Mouse (Mus musculus) hindbrain, postnatal 0 days (tissue): Measurements from ENCODE around the gene B4galt3. TPM values are rescaled to one million over a fixed set of nuclear protein-coding genes. Genes with fewer than 3 reads are reported as not detected.
A peak's percentile ranks its signal among the peaks of the same experiment; 100 is the strongest.

ENCODE experiments used
- ATAC-seq: fragments of 200-750 bp; cut with Nextera tagmentation; 2 replicates; pipeline ENCODE4 v1.8.0; 2017; ENCODE audit warnings: mild to moderate bottlenecking, moderate TSS enrichment, moderate library complexity
- DNase-seq: peaks from one replicate; pipeline ENCODE4 v3.0.0-alpha.2; 2015; ENCODE audit warnings: low spot score
- H3K27ac ChIP-seq: fragments of 300-500 bp; sonication (generic); 2 replicates; pipeline ENCODE4 v1.5.1; 2014; ENCODE audit warnings: mild to moderate bottlenecking
- H3K27me3 ChIP-seq: fragments of 300-500 bp; sonication (generic); 2 replicates; pipeline ENCODE4 v1.6.1; 2014; ENCODE audit warnings: low read length, mixed read lengths; ENCODE audit not compliant: insufficient read depth
- H3K36me3 ChIP-seq: fragments of 300-500 bp; sonication (generic); 2 replicates; pipeline ENCODE4 v1.6.1; 2014; ENCODE audit warnings: low read length, mixed read lengths; ENCODE audit not compliant: insufficient read depth
- H3K4me1 ChIP-seq: fragments of 300-500 bp; sonication (generic); 2 replicates; pipeline ENCODE4 v1.6.1; 2014; ENCODE audit warnings: antibody characterized with exemption, low read length, mixed read lengths; ENCODE audit not compliant: insufficient read depth
- H3K4me2 ChIP-seq: fragments of 300-500 bp; sonication (generic); 2 replicates; pipeline ENCODE4 v1.6.1; 2014; ENCODE audit warnings: low read depth, mild to moderate bottlenecking, low read length, moderate library complexity, mixed read lengths
- H3K4me3 ChIP-seq: fragments of 300-500 bp; sonication (generic); 2 replicates; pipeline ENCODE4 v1.5.1; 2014; ENCODE audit warnings: low read length
- H3K9ac ChIP-seq: fragments of 300-500 bp; sonication (generic); replicated peaks from 2 replicates; pipeline ENCODE4 v1.6.1; 2014; ENCODE audit warnings: mild to moderate bottlenecking, low read length, moderate library complexity, mixed read lengths
- H3K9me3 ChIP-seq: fragments of 300-500 bp; sonication (generic); 2 replicates; pipeline ENCODE4 v1.6.1; 2016; ENCODE audit warnings: low read length, mixed read lengths
- CTCF ChIP-seq: IDR thresholded peaks from 2 replicates; pipeline ENCODE4 v1.5.1; 2016; ENCODE audit warnings: antibody characterized with exemption, control low read depth, low read depth
- WGBS: fragments of 180-500 bp; shearing (Covaris S2); extraction: QIAGEN DNeasy Blood & Tissue Kit; methylation state at CpG from one replicate; pipeline ENCODE4 v1.1.7; 2014; 5-methylcytosine and 5-hydroxymethylcytosine counted together
- polyA plus RNA-seq: library from polyadenylated mRNA; unstranded; fragments of >200 nt; fragmentation: Nextera tagmentation; extraction: Ambion mirVana; gene quantifications from 2 replicates; pipeline ENCODE4 v1.2.1, GENCODE M21; 2015
- total RNA-seq: library from RNA; depleted of rRNA; stranded (reverse); fragments of >200 nt; gene quantifications from 2 replicates; pipeline ENCODE4 v1.2.3, GENCODE M21; 2014

The B4galt3 gene
- total and polyA plus RNA-seq, 2 experiments from 2014 or later = 80.5 to 91.9 TPM

DNA sequence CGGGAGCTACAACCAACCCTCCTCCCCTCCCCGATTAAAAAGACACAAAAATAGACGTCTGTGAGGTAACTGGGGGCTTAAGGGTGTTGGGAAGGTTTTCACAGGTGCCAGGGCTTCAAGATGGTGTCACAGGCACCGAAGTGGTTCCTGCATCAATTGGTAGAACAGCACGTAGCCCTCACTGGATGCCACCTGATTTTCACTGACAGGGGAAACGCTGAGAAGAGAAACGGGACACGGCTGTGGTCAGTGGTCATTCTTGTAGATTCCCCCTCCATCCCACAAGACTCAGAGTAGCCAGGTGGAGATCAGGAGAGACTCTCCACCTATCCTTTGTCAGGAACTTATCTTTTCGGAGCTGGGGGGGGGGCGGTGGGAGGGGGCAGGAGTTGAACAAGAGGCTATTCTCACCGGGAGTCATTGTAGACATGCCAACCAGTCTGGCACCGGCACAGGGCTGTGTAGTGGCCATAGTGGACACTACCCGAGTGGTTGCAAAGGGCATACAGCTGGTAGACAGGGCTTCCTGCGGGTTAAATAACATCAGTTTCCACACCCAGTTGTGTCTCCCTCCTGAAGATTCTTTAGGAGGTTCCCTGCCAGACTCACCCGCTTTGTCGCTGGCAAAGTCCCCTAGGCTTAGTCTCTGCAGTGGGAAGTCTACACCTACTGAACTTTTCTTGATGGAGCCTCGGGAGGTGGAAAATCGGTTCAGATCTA is 12.1 kb downstream of the B4galt3 start:
- Histone ChIP-seq H3K4me1 (peaks cover 12% of the 10 kb centered on the region), H3K9ac (no peak overlapping the region), H3K4me2 (peak overlapping the region; percentile 95; the same call in 1 of the 2 replicates), H3K4me3 (no peak overlapping the region), H3K27ac (0 out of 2 replicates have a peak overlapping the region, but pooled peaks have one; percentile 85), H3K9me3 (no peaks in the 10 kb centered on the region), H3K36me3 (peaks cover 31% of the 10 kb centered on the region), H3K27me3 (no peaks in the 10 kb centered on the region)
- WGBS = 76% methylated on average over 18 of the region's 18 CpGs
- TF ChIP-seq CTCF = no peak
- DNase-seq = no peak
- ATAC-seq = no peak

DNA sequence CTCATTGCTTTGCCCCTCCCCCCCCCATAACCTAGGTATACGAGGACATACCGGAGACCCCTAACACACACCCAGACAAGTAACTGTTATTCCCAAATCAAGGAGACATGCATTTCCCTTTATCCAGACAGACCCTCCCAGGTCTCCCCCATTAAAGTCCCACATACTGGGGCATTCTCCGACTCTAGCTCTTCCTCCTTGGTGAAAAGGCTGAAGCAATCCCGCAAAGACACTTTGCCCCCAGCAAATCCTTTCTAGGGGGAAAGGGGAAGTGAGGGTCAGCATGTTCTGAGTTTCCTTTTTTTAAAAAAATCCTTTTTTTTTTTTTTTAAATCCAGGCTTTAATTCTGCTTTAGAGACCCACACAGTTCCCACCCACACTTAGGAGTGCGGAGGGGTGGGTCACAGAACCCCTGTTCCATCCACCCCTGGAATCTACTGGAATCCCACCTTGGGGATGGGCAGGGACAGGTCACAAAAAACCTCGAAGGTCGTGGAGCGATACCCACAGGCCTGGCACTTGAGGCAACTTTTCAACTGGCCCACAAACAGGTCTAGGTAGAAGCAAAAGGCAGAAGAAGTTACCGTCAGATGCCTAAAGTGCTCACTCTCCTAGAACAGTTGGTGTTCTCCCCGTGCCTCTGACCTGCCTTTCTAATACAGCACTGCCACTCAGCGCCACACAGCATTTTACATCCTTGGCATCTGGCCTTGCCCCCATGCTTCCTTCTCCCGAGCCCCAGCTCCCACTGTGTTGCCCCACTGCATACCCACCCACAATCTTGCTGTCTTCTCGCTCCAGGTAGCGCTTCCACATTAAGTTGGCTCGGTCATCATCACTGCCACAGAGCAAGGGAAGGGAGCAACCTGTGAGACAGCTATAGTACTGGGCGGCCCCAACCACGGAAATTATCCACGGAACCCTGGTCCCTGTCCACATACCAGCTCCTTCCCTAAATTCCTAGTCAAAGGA is 13.3 kb downstream of the B4galt3 start:
- no peak overlapping the region for H3K9ac ChIP-seq
- no peak for ATAC-seq
- TF ChIP-seq CTCF = no peak
- 91% methylated on average over 18 of the region's 18 CpGs for WGBS
- no peaks in the 10 kb centered on the region for H3K27me3 ChIP-seq
- no peaks in the 10 kb centered on the region for H3K9me3 ChIP-seq
- no peak overlapping the region for H3K4me2 ChIP-seq
- H3K4me1 ChIP-seq = peaks cover 12% of the 10 kb centered on the region
- no peak overlapping the region for H3K4me3 ChIP-seq
- no peak overlapping the region for H3K27ac ChIP-seq
- H3K36me3 ChIP-seq = peaks cover 20% of the 10 kb centered on the region; the same call in 1 of the 2 replicates
- no peak for DNase-seq

DNA sequence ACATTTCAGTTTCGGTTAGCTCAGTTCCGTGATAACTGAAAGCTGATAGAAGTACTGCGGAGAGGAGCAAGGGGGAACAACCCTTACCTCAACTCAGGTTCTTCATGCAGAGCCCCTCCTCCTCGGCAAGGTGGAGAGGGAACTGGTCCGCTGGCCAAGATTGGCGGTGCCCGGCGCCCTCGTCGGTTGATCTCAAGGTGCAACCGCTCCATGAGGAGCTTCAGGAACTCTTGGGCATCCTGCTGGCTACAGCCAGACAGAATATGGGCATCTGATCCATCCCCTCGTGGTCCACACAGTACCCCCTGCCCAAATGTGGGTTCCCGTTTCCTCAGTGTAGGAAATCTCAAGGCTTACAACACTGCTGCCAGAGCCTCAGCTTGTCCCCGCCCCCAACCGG is 14.4 kb downstream of the B4galt3 start:
- H3K4me1 ChIP-seq = peaks cover 12% of the 10 kb centered on the region
- no peak overlapping the region for H3K27ac ChIP-seq
- 90% methylated on average over 15 of the region's 15 CpGs for WGBS
- no peak overlapping the region for H3K9ac ChIP-seq
- peaks cover 27% of the 10 kb centered on the region; the same call in 1 of the 2 replicates for H3K36me3 ChIP-seq
- no peak overlapping the region for H3K4me2 ChIP-seq
- H3K4me3 ChIP-seq = no peak overlapping the region
- TF ChIP-seq CTCF = no peak
- H3K9me3 ChIP-seq = no peaks in the 10 kb centered on the region
- no peak for DNase-seq
- no peaks in the 10 kb centered on the region for H3K27me3 ChIP-seq
- ATAC-seq = no peak

DNA sequence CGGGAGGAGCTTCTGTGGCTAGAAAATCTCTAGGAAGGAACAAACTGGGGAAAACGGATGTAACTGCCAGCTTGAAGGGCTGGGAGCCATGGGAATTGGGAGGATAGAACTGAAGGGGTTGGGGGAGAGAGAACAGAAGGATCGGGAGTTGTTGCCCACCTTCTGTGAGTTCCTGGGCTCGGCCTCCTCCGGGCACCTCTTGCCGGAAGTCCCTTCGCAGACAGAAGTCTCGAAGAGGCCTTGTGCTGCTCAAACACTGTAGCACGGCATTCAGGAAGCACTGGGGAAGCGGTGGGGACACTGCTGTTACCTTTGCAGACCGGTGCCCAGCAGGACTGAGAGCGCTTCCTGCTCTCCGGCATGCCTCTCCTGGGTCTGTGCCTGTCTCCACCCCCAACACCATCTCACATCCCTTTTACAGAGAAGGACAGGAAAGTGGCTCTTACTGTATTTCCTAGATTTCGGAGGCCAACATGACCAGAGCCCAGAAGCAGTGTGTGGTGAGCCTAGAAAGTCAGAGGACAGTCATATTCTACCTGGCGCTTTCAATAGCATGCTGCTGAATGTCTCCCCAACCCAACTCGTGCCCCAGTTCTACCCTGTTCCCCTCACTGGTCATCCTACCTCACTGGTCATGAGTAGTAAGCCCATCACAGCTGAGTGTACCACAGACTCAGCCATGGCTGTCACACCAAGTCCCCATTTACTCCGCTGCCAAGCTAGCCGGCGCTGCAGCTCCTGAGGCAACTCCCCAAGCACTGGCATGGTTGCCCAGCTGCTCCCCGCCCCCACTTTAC is 15.2 kb downstream of the B4galt3 start:
- DNase-seq (no peak), ATAC-seq (no peak)
- Histone ChIP-seq H3K36me3 (peaks cover 32% of the 10 kb centered on the region; the same call in 1 of the 2 replicates), H3K4me3 (no peak overlapping the region), H3K27me3 (no peaks in the 10 kb centered on the region), H3K9me3 (no peaks in the 10 kb centered on the region), H3K9ac (no peak overlapping the region), H3K4me1 (peaks cover 8% of the 10 kb centered on the region), H3K4me2 (0 out of 2 replicates have a peak overlapping the region, but pooled peaks have one; percentile 4), H3K27ac (no peak overlapping the region)
- no peak for TF ChIP-seq CTCF
- WGBS = 90% methylated on average over 20 of the region's 20 CpGs

DNA sequence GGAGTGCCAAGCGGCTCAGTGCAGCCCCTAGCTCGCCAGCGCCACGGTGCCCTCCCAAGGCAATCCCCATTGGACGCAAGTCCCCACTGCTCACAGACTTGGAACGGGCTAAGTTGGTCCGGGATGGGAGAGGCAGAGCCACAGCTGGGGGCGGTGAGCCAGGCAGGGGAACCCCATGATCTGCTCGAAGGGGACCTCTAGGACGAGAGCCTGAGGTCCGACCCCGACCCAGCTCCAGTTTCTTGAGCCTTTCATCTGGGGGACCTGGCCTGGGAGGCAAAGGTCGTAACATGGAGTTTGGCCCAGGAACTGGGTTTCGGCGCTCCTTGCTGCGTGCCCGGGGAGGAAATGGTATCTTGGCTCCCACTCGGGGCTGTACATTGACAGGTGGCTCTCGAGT is 16.4 kb downstream of the B4galt3 start:
- Histone ChIP-seq H3K4me2 (peak overlapping the region; percentile 75), H3K36me3 (peaks cover 32% of the 10 kb centered on the region; the same call in 1 of the 2 replicates), H3K4me3 (peak overlapping the region; percentile 78), H3K4me1 (peaks cover 6% of the 10 kb centered on the region; the same call in 1 of the 2 replicates), H3K27ac (no peak overlapping the region), H3K27me3 (no peaks in the 10 kb centered on the region), H3K9ac (no peak overlapping the region), H3K9me3 (no peaks in the 10 kb centered on the region)
- no peak for TF ChIP-seq CTCF
- ATAC-seq (no peak), DNase-seq (no peak)
- 89% methylated on average over 19 of the region's 19 CpGs for WGBS
